Mouse (Mus musculus) adrenal gland, postnatal 4 days (tissue): ENCODE measurements around the gene Tfr2. TPM values are rescaled to one million over a fixed set of nuclear protein-coding genes. Genes with fewer than 3 reads are reported as not detected.
"Not testable (repeated sequence)": the region's sequence is repeated elsewhere in the genome, so short reads cannot be mapped to it uniquely, and the experiment has no call there.

Experiments
- DNase-seq, 2 experiments: peaks; one replicate each; pipeline ENCODE4 v3.0.0; 2021 to 2022; ENCODE audit warnings: low spot score in 2 of 2, mixed read lengths in 2 of 2
- microRNA-seq: library from miRNA; unstranded; fragments of <30 nt; microRNA quantifications from one replicate; pipeline ENCODE4 v1.2.0, GENCODE M21; 2021
- total RNA-seq, 2 experiments: library from RNA; stranded (reverse); gene quantifications; 2 replicates each; pipeline ENCODE4 v1.2.3; 2021

Gene Tfr2
- total RNA-seq, 2 experiments from 2014 or later, result 2.4 to 25.8 TPM

GRCm38 (mm10) chr5:137614921-137615320 is 45.3 kb downstream of the Tfr2 start:
- not testable (repeated sequence) for DNase-seq

- DNase-seq, result no peak
Measured at GRCm38 (mm10) chr5:137615347-137615746, 45.7 kb downstream of the Tfr2 start.

GRCm38 (mm10) chr5:137623937-137624530 is 54.4 kb downstream of the Tfr2 start:
- DNase-seq, result no peak

GRCm38 (mm10) chr5:137627991-137628390 is 58.4 kb downstream of the Tfr2 start:
- DNase-seq, result no peak

- peak; percentile 88 to 97 for DNase-seq
Measured at GRCm38 (mm10) chr5:137628498-137629305, 59.1 kb downstream of the Tfr2 start, which contains the start of the genes Fbxo24, Lrch4 and Gm20605. Gene Fbxo24, minus strand, starts transcription at chr5:137629002. Gene Lrch4, plus strand, starts transcription at chr5:137629121. Gene Gm20605, plus strand, starts transcription at chr5:137629175.

- no peak for DNase-seq
Measured at GRCm38 (mm10) chr5:137629306-137629721, 59.7 kb downstream of the Tfr2 start.

- DNase-seq, result no peak
Measured at GRCm38 (mm10) chr5:137629906-137630545, 60.4 kb downstream of the Tfr2 start.

GRCm38 (mm10) chr5:137630602-137631001 is 61.0 kb downstream of the Tfr2 start:
- DNase-seq, result no peak

GRCm38 (mm10) chr5:137631171-137631570 is 61.5 kb downstream of the Tfr2 start:
- DNase-seq, result no peak

GRCm38 (mm10) chr5:137631591-137631990 is 62.0 kb downstream of the Tfr2 start:
- no peak for DNase-seq

GRCm38 (mm10) chr5:137633397-137634084 is 63.9 kb downstream of the Tfr2 start:
- DNase-seq, result no peak

Small RNAs within 50 kb of the gene (microRNA-seq; reads per million reads assigned to microRNA genes)
- gene Mir6418, result not detected

Other genes starting within 250 kb of the Tfr2 start
- gene Slc12a9, start 236.2 kb upstream of the Tfr2 start, total RNA-seq, result 10 to 100 TPM; 16.3 to 19.4 TPM
- gene Ephb4, start 219.7 kb upstream of the Tfr2 start, total RNA-seq, result 10 to 100 TPM; 88.1 to 89.4 TPM
- gene Zan, start 92.8 kb upstream of the Tfr2 start, total RNA-seq, result under 1 TPM; 0.20 to 0.36 TPM
- gene Pop7, start 67.3 kb upstream of the Tfr2 start, total RNA-seq, result 10 to 100 TPM; 26.5 to 26.9 TPM
- gene Gigyf1, start 51.3 kb upstream of the Tfr2 start, total RNA-seq, result 10 to 100 TPM; 65.1 to 69.2 TPM
- not detected for gene Epo, start 36.6 kb upstream of the Tfr2 start, total RNA-seq
- gene Gnb2, start 36.3 kb upstream of the Tfr2 start, total RNA-seq, result 100 to 1,000 TPM; 771 to 773 TPM
- gene Actl6b, start 16.3 kb upstream of the Tfr2 start, total RNA-seq, result 1 to 10 TPM; 8.1 TPM
- gene Mospd3, start 31.2 kb downstream of the Tfr2 start, total RNA-seq, result 10 to 100 TPM; 52.4 to 54.0 TPM
- gene Pcolce, start 43.9 kb downstream of the Tfr2 start, total RNA-seq, result 100 to 1,000 TPM; 549 to 594 TPM
- 1 to 10 TPM; 1.2 to 3.3 TPM for gene Fbxo24, start 59.2 kb downstream of the Tfr2 start, total RNA-seq
- gene Lrch4, start 59.3 kb downstream of the Tfr2 start, total RNA-seq, result 10 to 100 TPM; 27.9 to 34.5 TPM
- gene Gm20605, start 59.3 kb downstream of the Tfr2 start, total RNA-seq, result 10 to 100 TPM; 16.3 to 16.4 TPM
- 1 to 10 TPM; 8.3 to 8.9 TPM for gene Sap25, start 71.5 kb downstream of the Tfr2 start, total RNA-seq
- gene Irs3, start 75.9 kb downstream of the Tfr2 start, total RNA-seq, result under 1 TPM; 0.56 to 0.79 TPM
- 10 to 100 TPM; 28.5 to 31.9 TPM for gene Agfg2, start 114.9 kb downstream of the Tfr2 start, total RNA-seq
- gene Nyap1, start 171.8 kb downstream of the Tfr2 start, total RNA-seq, result 10 to 100 TPM; 10.9 to 11.6 TPM
- gene Tsc22d4, start 175.9 kb downstream of the Tfr2 start, total RNA-seq, result 100 to 1,000 TPM; 138 to 140 TPM
- 10 to 100 TPM; 29.9 to 40.3 TPM for gene Ppp1r35, start 209.0 kb downstream of the Tfr2 start, total RNA-seq
- gene Mepce, start 217.8 kb downstream of the Tfr2 start, total RNA-seq, result 10 to 100 TPM; 58.4 to 67.5 TPM
- 1 to 10 TPM; 8.9 to 9.3 TPM for gene Zcwpw1, start 218.0 kb downstream of the Tfr2 start, total RNA-seq